Mouse (Mus musculus): ENCODE data around the gene Kcna3.

DNA sequence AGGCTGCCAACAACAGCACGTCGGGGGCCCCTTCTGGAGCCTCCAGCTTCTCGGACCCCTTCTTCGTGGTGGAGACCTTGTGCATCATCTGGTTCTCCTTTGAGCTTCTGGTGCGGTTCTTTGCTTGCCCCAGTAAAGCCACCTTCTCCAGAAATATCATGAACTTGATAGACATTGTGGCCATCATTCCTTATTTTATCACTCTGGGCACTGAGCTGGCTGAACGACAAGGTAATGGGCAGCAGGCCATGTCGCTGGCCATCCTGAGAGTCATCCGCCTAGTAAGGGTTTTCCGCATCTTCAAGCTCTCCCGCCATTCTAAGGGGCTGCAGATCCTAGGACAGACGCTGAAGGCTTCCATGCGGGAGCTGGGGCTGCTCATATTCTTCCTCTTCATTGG is 1.1 kb downstream of the Kcna3 start:
- TF ChIP-seq GATA1 (IDR thresholded peaks at IDR 0.05; ENCODE audit: borderline replicate concordance, low read length) (no peak), FLI1 (IDR thresholded peaks at IDR 0.05; ENCODE audit: low read length) (no peak)

Data from megakaryocyte, embryonic 14.5 days (primary cell).